Mouse (Mus musculus) brain, embryonic 14.5 days (tissue): Measurements from ENCODE around the gene Rnasel.

Source experiments
- CTCF ChIP-seq: fragments of 200-500 bp; IDR thresholded peaks from 2 replicates; pipeline ENCODE4 v1.5.1; 2012; ENCODE audit warnings: inconsistent platforms, mild to moderate bottlenecking, moderate library complexity, borderline replicate concordance; ENCODE audit not compliant: insufficient read depth, insufficient read length; ENCODE audit errors: extremely low read depth
- POLR2A ChIP-seq: fragments of 200-500 bp; IDR thresholded peaks from 2 replicates; pipeline ENCODE4 v1.6.1; 2012; ENCODE audit warnings: mild to moderate bottlenecking, inconsistent platforms, borderline replicate concordance; ENCODE audit not compliant: poor library complexity, insufficient read depth, insufficient read length, severe bottlenecking; ENCODE audit errors: extremely low read depth

GRCm38 (mm10) chr1:153708626-153709025, 40.6 kb upstream of the Rnasel start:
- TF ChIP-seq CTCF, result no peak
- TF ChIP-seq POLR2A, result no peak
